Mouse (Mus musculus) CH12.LX (cell line): ENCODE data around the gene 2010300C02Rik.
"Not testable (repeated sequence)": the region's sequence is repeated elsewhere in the genome, so short reads cannot be mapped to it uniquely, and the experiment has no call there.

Source experiments
- CTCF ChIP-seq, 2 experiments: IDR thresholded peaks in 1 of 2; conservative IDR thresholded peaks in 1 of 2; 2 replicates each; pipeline ENCODE4 v1.5.1; 2011 to 2012; ENCODE audit warnings: low read depth in 2 of 2, low read length in 2 of 2, improper control_type of control experiment in 1 of 2, inconsistent platforms in 1 of 2, mild to moderate bottlenecking in 1 of 2, moderate library complexity in 1 of 2
- EP300 ChIP-seq: IDR thresholded peaks from 2 replicates; pipeline ENCODE4 v1.6.1; 2011; ENCODE audit warnings: low read length, improper control_type of control experiment
- ETS1 ChIP-seq: conservative IDR thresholded peaks from 2 replicates; pipeline ENCODE4 v1.6.1; 2012; ENCODE audit warnings: low read depth, mild to moderate bottlenecking, inconsistent platforms, low read length, improper control_type of control experiment, moderate library complexity
- KAT2A ChIP-seq: IDR thresholded peaks from 2 replicates; pipeline ENCODE4 v1.6.1; 2012; ENCODE audit warnings: low read length, improper control_type of control experiment, inconsistent platforms; ENCODE audit not compliant: insufficient replicate concordance
- MAFK ChIP-seq: IDR thresholded peaks from 2 replicates; pipeline ENCODE4 v1.6.1; 2011; ENCODE audit warnings: low read length, improper control_type of control experiment; ENCODE audit not compliant: insufficient replicate concordance
- MAX ChIP-seq: IDR thresholded peaks from 2 replicates; pipeline ENCODE4 v1.6.1; 2011; ENCODE audit warnings: low read length, improper control_type of control experiment
- NRF1 ChIP-seq: IDR thresholded peaks from 2 replicates; pipeline ENCODE4 v1.6.1; 2014; ENCODE audit warnings: low read depth, mild to moderate bottlenecking, inconsistent platforms, low read length, improper control_type of control experiment, moderate library complexity
- POLR2A ChIP-seq: IDR thresholded peaks from 2 replicates; pipeline ENCODE4 v1.6.1; 2011; ENCODE audit warnings: low read depth, mild to moderate bottlenecking, improper control_type of control experiment, low read length
- RAD21 ChIP-seq: IDR thresholded peaks from 2 replicates; pipeline ENCODE4 v1.6.1; 2011; ENCODE audit warnings: low read depth, mild to moderate bottlenecking, low read length, improper control_type of control experiment, moderate library complexity
- USF1 ChIP-seq: IDR thresholded peaks from 2 replicates; pipeline ENCODE4 v1.6.1; 2014; ENCODE audit warnings: low read depth, mild to moderate bottlenecking, inconsistent platforms, low read length, improper control_type of control experiment
- ZKSCAN1 ChIP-seq: IDR thresholded peaks from 2 replicates; pipeline ENCODE4 v1.6.1; 2012; ENCODE audit warnings: low read depth, inconsistent platforms, low read length, improper control_type of control experiment, borderline replicate concordance
- ZNF384 ChIP-seq: IDR thresholded peaks from 2 replicates; pipeline ENCODE4 v1.6.1; 2012; ENCODE audit warnings: low read depth, low read length, improper control_type of control experiment, inconsistent platforms

GRCm38 (mm10) chr1:37712357-37712737 is 7.5 kb downstream of the 2010300C02Rik start:
- not testable (repeated sequence) for TF ChIP-seq KAT2A; RAD21; ZKSCAN1; ZNF384; CTCF (conservative IDR thresholded peaks at IDR 0.05 in 1 of 2, IDR thresholded peaks at IDR 0.05 in 1 of 2; ENCODE audit: low read depth in 2 of 2, low read length in 2 of 2); ETS1; USF1; POLR2A; NRF1; MAX; MAFK; EP300
